Mouse (Mus musculus): ENCODE results near the gene Sgf29.

DNA sequence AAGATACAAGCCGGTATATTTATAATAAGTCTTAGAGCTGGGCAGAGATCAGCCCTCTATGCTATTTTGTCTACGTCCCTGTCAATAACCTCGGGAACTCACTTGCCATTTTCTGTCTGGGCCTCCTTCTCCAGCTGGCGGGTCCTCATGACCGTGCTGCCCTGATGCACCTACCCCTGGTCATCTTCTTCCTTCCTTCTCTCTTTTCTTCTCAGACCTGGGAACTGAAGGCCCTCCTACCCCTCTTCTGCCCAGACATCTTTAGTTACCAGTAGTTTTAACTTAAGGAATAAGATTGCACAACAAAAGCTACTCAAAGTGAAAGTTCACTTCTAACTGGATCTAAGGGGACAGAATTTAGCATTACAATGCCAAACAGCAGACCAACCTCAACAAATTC lies 30.6 kb downstream of the Sgf29 start:
- TF ChIP-seq CTCF (IDR thresholded peaks at IDR 0.05; ENCODE audit: low read depth, low read length) (no peak), EP300 (IDR thresholded peaks at IDR 0.05; ENCODE audit: insufficient read depth, low read depth, low read length) (no peak), POLR2A (IDR thresholded peaks at IDR 0.05; ENCODE audit: insufficient read depth, low read length) (no peak)
